Mouse (Mus musculus) C2C12 (cell line): ENCODE results near the gene Bard1. TPM values are rescaled to one million over a fixed set of nuclear protein-coding genes. Genes with fewer than 3 reads are reported as not detected.

Experiments
- H3K27me3 ChIP-seq: one replicate; pipeline ENCODE4 v1.6.1; 2011; ENCODE audit not compliant: control insufficient read depth, insufficient read depth, insufficient read length
- H3K36me3 ChIP-seq: one replicate; pipeline ENCODE4 v1.6.1; 2011; ENCODE audit not compliant: control insufficient read depth, insufficient read depth
- H3K4me3 ChIP-seq: one replicate; pipeline ENCODE4 v1.5.1; 2011; ENCODE audit warnings: mild to moderate bottlenecking, control low read depth; ENCODE audit not compliant: poor library complexity, insufficient read depth, severe bottlenecking
- H3K79me2 ChIP-seq: one replicate; pipeline ENCODE4 v1.6.1; 2011; ENCODE audit not compliant: control insufficient read depth, insufficient read depth
- H3K79me3 ChIP-seq: one replicate; pipeline ENCODE4 v1.6.1; 2011; ENCODE audit warnings: low read depth, control low read depth
- H3ac ChIP-seq: one replicate; pipeline ENCODE3; 2011; ENCODE audit warnings: low read depth; ENCODE audit not compliant: control insufficient read depth, insufficient read length
- CEBPB ChIP-seq: IDR thresholded peaks from one replicate; pipeline ENCODE4 v1.6.1; 2011; ENCODE audit warnings: low read depth, mild to moderate bottlenecking, control low read depth, moderate library complexity
- CTCF ChIP-seq: IDR thresholded peaks from one replicate; pipeline ENCODE4 v1.5.1; 2011; ENCODE audit not compliant: control insufficient read depth, insufficient read depth, insufficient read length
- FOSL1 ChIP-seq: IDR thresholded peaks from one replicate; pipeline ENCODE4 v1.8.0; 2011; ENCODE audit warnings: mild to moderate bottlenecking, low read length; ENCODE audit not compliant: poor library complexity, insufficient read depth, severe bottlenecking
- MAX ChIP-seq: IDR thresholded peaks from one replicate; pipeline ENCODE4 v1.6.1; 2011; ENCODE audit warnings: mild to moderate bottlenecking, control low read depth
- MYOD1 ChIP-seq: IDR thresholded peaks from one replicate; pipeline ENCODE4 v1.6.1; 2011; ENCODE audit warnings: low read depth; ENCODE audit not compliant: control insufficient read depth, insufficient read length
- MYOG ChIP-seq: IDR thresholded peaks from one replicate; pipeline ENCODE4 v1.6.1; 2011; ENCODE audit not compliant: control insufficient read depth, insufficient read length; ENCODE audit errors: extremely low read depth
- USF1 ChIP-seq: IDR thresholded peaks from one replicate; pipeline ENCODE4 v1.6.1; 2011; ENCODE audit warnings: low read depth, mild to moderate bottlenecking, control low read depth, moderate library complexity
- polyA plus RNA-seq: library from polyadenylated mRNA; unstranded; fragments of >200 nt; fragmentation: generic; extraction: Trizol; gene quantifications from one replicate; pipeline ENCODE4 v1.2.1, GENCODE M21; 2012; ENCODE audit warnings: missing spikeins

The Bard1 gene
- polyA plus RNA-seq, 1 experiment = 5.8 TPM

DNA sequence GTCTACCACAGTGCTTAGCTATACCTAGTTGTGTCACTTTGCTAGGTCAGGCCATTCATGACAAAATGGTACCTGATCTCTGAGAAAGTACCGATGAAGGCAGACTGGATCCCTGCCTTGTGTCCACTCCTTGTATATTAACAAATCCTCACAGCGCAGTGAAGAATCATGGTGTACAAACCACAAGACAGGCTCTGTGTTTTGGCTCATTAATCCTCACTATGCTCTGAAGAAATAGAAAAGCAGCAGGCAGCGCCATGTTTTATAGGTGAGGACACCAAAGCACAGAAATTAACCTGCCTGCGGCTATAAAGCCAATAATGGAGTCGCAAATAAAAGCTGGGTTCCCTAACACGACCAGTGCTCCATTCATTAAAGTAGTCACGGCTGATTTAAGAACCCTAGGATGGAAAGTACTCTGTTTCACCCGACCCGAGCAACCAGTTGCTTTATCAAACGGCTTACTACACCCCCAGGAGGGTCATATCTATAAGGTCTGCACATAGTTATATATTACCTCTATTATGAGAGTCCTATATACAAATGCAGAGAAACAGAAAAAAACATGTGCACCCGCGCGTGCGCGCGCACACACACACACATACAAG is 39.0 kb downstream of the Bard1 start:
- Histone ChIP-seq H3K36me3 (peaks cover 52% of the 10 kb centered on the region), H3K27me3 (no peaks in the 10 kb centered on the region), H3K4me3 (no peak overlapping the region), H3ac (no peak overlapping the region), H3K79me2 (peaks cover 6% of the 10 kb centered on the region), H3K79me3 (peaks cover 8% of the 10 kb centered on the region)
- no peak for TF ChIP-seq MYOG
- TF ChIP-seq FOSL1 = no peak
- no peak for TF ChIP-seq MYOD1
- no peak for TF ChIP-seq CEBPB
- no peak for TF ChIP-seq CTCF

DNA sequence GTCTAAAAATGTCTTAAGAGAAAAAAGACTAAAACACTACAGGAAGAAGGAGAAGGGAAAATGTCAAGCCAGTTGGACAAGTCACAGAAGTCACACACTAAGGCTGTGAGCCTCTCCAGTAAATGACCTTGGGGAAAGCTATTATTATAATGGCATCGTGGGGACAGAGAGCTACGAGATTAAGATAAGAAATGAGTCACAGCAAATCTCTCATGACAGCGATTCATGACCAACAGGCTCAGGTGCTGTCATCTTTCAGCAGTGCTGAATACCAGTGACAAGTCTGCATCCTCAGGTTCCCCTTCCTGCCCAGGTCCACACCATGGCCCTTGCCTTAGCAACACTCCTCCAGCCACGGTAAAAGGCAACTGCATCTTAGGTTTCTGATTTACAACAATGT is 46.8 kb downstream of the Bard1 start:
- no peak for TF ChIP-seq CTCF
- no peak for TF ChIP-seq MYOG
- no peak for TF ChIP-seq MYOD1
- TF ChIP-seq FOSL1 = no peak
- no peak for TF ChIP-seq MAX
- TF ChIP-seq CEBPB = no peak
- TF ChIP-seq USF1 = no peak
- Histone ChIP-seq H3ac (no peak overlapping the region), H3K27me3 (no peaks in the 10 kb centered on the region), H3K36me3 (peaks cover 54% of the 10 kb centered on the region), H3K79me2 (no peaks in the 10 kb centered on the region), H3K4me3 (no peak overlapping the region), H3K79me3 (no peaks in the 10 kb centered on the region)

DNA sequence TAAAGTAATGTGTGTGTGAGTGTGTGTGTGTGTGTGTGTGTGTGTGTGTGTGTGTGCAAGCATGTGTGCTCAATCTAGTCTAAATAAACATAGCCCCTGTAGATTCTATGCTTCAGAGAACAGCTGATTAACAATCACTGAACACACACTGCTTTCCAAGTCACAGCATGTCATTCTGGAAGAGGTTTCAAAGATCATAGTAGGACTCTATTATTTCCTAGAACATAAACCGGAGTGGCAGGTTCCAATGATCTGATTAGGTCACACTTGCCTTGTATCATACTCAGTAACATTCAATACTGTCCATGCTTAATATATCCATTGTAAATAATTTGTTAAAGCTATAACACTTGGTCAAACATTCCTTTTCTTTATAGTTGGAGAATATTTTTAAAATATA is 47.5 kb downstream of the Bard1 start:
- H3ac ChIP-seq = no peak overlapping the region
- H3K79me2 ChIP-seq = no peaks in the 10 kb centered on the region
- no peaks in the 10 kb centered on the region for H3K27me3 ChIP-seq
- H3K36me3 ChIP-seq = peaks cover 59% of the 10 kb centered on the region
- TF ChIP-seq MYOD1 (no peak), MYOG (no peak), FOSL1 (no peak), USF1 (no peak), MAX (no peak), CTCF (no peak), CEBPB (no peak)
- no peaks in the 10 kb centered on the region for H3K79me3 ChIP-seq
- H3K4me3 ChIP-seq = no peak overlapping the region

DNA sequence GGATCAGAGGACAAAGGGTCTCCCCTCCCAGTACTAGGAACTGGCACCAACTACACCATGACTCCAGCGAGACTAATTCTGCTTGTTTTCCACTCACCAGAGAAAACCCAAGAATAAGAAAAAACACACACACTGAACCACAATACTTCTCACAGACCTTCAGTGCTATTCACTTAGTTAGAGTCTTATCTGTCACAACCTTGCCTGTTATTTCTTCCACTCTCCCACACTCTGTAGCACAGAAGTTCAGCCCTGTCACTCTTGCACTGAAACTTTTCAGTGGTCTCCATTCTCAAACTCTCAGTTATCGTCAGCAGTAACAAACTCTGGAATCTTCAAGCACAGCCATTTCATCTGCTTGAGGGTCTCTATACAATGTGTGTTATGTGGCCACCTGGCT is 50.2 kb downstream of the Bard1 start:
- Histone ChIP-seq H3ac (no peak overlapping the region), H3K4me3 (no peak overlapping the region), H3K79me2 (no peaks in the 10 kb centered on the region), H3K79me3 (no peaks in the 10 kb centered on the region), H3K36me3 (peaks cover 53% of the 10 kb centered on the region), H3K27me3 (no peaks in the 10 kb centered on the region)
- TF ChIP-seq MYOG (no peak), MYOD1 (no peak), MAX (no peak), USF1 (no peak), CTCF (no peak)

DNA sequence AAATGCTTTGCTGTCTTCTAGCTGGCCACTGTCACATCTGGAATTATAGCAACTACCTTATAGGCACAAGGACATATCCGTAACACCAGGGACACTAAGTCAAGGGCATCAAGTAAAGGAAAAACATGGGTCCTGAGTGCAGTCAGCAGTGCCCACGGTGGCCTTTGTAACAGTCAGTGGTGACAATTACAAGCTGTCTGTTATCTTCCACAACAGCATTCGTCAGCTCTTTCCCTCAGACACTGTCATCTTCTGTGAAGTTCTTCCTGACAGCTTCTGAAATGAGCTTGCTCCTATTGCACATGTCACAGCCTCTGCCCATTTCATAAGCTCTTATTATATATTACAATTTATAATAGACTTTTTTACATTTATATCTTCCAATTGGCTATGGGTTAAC is 50.7 kb downstream of the Bard1 start:
- no peak overlapping the region for H3K4me3 ChIP-seq
- peaks cover 57% of the 10 kb centered on the region for H3K36me3 ChIP-seq
- no peaks in the 10 kb centered on the region for H3K79me3 ChIP-seq
- H3ac ChIP-seq = no peak overlapping the region
- H3K27me3 ChIP-seq = no peaks in the 10 kb centered on the region
- H3K79me2 ChIP-seq = no peaks in the 10 kb centered on the region
- TF ChIP-seq CTCF (no peak), CEBPB (no peak), MYOD1 (no peak), MAX (no peak), MYOG (no peak), USF1 (no peak), FOSL1 (no peak)

DNA sequence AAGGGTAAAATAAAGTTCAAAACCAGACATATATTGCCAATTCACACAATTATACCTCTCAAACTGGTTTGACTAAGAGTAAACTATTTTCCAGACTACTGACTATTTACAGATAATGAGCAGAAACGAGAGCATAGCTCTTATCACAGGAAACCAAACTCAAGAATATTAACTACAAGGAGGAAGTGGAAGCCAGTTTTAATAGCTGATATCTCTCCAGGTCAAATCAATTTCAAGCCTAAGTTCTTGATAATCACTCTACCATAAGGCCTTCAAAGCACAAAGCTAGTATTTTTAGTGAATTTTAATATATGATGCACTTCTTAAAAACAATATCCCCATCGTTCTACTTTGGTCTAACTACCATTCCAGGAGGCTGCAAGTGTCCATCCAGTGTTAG is 57.8 kb downstream of the Bard1 start:
- no peaks in the 10 kb centered on the region for H3K79me3 ChIP-seq
- H3K79me2 ChIP-seq = no peaks in the 10 kb centered on the region
- no peak overlapping the region for H3ac ChIP-seq
- H3K27me3 ChIP-seq = no peaks in the 10 kb centered on the region
- H3K36me3 ChIP-seq = peaks cover 47% of the 10 kb centered on the region
- TF ChIP-seq MYOD1 (no peak), MAX (no peak), CTCF (no peak), USF1 (no peak), FOSL1 (no peak), CEBPB (no peak), MYOG (no peak)
- no peak overlapping the region for H3K4me3 ChIP-seq
